Mouse (Mus musculus): ENCODE measurements around the gene Nr1h4.

Gene Nr1h4

GRCm38 (mm10) chr10:89437472-89437871 lies 95.9 kb downstream of the Nr1h4 start:
- in situ Hi-C loops (cut with MboI; ENCODE audit: low sequenced_read_pairs): no loop called here

- in situ Hi-C loops (cut with MboI; ENCODE audit: low sequenced_read_pairs): no loop called here
These were observed 97.5 kb downstream of the Nr1h4 start for GRCm38 (mm10) chr10:89435920-89436319.

GRCm38 (mm10) chr10:89435413-89435812 lies 98.0 kb downstream of the Nr1h4 start:
- in situ Hi-C loops (cut with MboI; ENCODE audit: low sequenced_read_pairs): no loop called here

GRCm38 (mm10) chr10:89434509-89435210 lies 98.7 kb downstream of the Nr1h4 start:
- in situ Hi-C loops (cut with MboI; ENCODE audit: low sequenced_read_pairs): no loop called here

GRCm38 (mm10) chr10:89432743-89433142 lies 100.6 kb downstream of the Nr1h4 start:
- in situ Hi-C loops (cut with MboI; ENCODE audit: low sequenced_read_pairs): no loop called here

GRCm38 (mm10) chr10:89430751-89431150 lies 102.6 kb downstream of the Nr1h4 start:
- in situ Hi-C loops (cut with MboI; ENCODE audit: low sequenced_read_pairs): no loop called here

- in situ Hi-C loops (cut with MboI; ENCODE audit: low sequenced_read_pairs): no loop called here
These were observed 108.5 kb downstream of the Nr1h4 start for GRCm38 (mm10) chr10:89424800-89425393.

GRCm38 (mm10) chr10:89424217-89424616 lies 109.2 kb downstream of the Nr1h4 start:
- in situ Hi-C loops (cut with MboI; ENCODE audit: low sequenced_read_pairs): no loop called here

- in situ Hi-C loops (cut with MboI; ENCODE audit: low sequenced_read_pairs): no loop called here
These were observed 110.1 kb downstream of the Nr1h4 start for GRCm38 (mm10) chr10:89423164-89423778.

GRCm38 (mm10) chr10:89422504-89423158 lies 110.8 kb downstream of the Nr1h4 start:
- in situ Hi-C loops (cut with MboI; ENCODE audit: low sequenced_read_pairs): no loop called here

GRCm38 (mm10) chr10:89417966-89418365 lies 115.4 kb downstream of the Nr1h4 start:
- in situ Hi-C loops (cut with MboI; ENCODE audit: low sequenced_read_pairs): no loop called here

- in situ Hi-C loops (cut with MboI; ENCODE audit: low sequenced_read_pairs): no loop called here
These were observed 117.9 kb downstream of the Nr1h4 start for GRCm38 (mm10) chr10:89415478-89415877.

- in situ Hi-C loops (cut with MboI; ENCODE audit: low sequenced_read_pairs): no loop called here
These were observed 125.8 kb downstream of the Nr1h4 start for GRCm38 (mm10) chr10:89407551-89407950.

GRCm38 (mm10) chr10:89406733-89407484 lies 126.5 kb downstream of the Nr1h4 start:
- in situ Hi-C loops (cut with MboI; ENCODE audit: low sequenced_read_pairs): no loop called here

- in situ Hi-C loops (cut with MboI; ENCODE audit: low sequenced_read_pairs): no loop called here
These were observed 128.4 kb downstream of the Nr1h4 start for GRCm38 (mm10) chr10:89404936-89405335.

All from CH12F3 (cell line).